Mouse (Mus musculus) heart, adult 9 months (tissue): Measurements from ENCODE around the gene Nmral1.
"Not testable (repeated sequence)": the region's sequence is repeated elsewhere in the genome, so short reads cannot be mapped to it uniquely, and the experiment has no call there.

ENCODE experiments used
- DNase-seq, 2 experiments: peaks; one replicate each; pipeline ENCODE4 v3.0.0; 2022; ENCODE audit warnings: low spot score in 2 of 2

The Nmral1 gene

DNA sequence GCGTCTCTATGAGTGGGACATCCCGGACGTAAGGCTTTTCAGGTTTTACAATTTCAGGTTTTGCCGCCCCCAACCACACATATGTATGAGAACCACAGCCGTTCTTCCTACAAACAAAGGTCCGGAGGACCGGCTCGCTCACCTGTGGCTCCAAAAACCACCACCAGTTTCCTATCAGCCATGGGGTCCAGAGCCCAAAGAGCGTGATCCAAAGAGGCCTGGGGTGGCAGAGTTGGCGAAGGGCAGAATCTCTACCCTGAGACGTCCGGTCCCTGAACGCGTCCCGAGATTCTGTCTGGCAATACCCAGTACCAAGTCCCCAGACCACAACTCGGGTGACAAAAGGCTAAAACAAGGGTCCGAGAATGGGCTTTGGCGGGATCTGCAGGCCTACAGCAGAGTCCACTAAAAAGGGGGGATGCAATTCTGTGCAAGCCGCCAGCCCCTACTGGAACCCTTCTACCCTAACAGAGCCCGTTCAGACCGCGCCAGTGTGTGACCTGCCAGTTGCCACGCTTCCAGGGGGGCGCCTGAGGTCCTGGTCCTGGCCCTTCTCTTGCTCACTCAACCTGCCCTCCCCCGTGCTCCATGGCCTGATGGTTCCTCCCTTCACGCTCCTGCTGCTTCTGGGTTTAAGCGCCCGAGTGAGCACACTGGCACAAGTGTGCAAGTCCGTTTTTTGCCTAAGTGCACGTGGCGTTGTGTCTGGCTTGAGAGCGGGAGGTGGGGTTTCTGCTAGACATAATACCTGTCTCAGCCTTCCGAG lies at the start of gene Nmral1:
Gene Nmral1 (minus strand): TSS at position 604 of the 766 bp plus-strand sequence.
- peak; percentile 45 to 57 for DNase-seq

DNA sequence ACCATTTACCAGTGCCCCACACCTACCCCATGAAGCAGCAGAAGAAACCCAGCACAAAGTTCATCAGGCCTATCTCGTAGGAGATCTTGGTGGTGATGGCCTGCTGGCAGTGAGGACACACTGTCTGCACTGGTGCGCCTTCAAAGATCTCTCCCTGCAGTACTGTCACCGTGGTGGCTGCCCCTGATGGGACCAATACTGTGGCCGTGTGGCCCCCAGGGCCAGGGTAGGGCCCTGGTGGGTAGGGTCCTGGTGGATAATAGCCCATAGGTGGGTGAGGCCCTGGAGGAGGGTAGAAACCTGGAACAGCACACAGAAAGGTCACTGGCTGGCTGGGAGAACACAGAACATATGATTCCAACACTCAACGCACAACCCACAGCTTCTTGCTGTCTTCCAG lies 49.6 kb upstream of the Nmral1 start:
- no peak for DNase-seq

DNA sequence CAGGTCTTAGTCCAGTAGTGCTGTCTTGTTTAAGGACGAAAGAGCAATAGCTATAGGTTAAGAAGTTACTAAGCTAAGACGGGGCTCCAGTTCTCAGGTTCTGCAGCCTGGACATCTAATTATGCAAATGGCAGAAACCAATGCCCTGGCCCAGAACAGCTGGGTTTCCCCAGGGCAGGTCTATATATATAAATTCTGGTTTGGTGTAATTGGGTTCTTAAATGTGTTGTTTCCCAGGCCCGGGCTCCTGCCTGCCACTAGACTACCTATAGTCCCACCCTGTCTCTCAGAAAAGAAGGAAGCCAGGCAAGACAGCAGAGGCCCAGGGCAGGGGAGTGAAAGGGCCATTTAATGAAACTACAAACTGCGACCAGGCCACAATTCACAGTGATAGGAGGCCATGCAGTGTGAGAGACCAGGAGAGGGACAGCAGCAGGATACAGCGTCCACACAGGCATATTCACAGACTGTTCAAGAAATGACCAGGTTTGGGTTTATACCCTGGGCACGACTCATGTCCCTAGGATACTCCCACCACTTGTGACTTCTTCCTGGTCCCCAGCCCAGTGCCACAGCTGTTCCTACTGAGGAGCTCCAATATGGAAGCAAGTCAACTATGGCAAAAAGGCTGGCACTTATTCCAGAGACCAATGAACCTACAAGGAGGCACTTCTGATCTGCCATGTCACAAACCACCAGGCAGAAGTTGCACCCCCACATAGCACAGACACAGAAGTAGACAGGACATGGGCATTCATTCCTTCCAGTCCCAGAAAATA lies 48.0 kb upstream of the Nmral1 start:
- DNase-seq = no peak

DNA sequence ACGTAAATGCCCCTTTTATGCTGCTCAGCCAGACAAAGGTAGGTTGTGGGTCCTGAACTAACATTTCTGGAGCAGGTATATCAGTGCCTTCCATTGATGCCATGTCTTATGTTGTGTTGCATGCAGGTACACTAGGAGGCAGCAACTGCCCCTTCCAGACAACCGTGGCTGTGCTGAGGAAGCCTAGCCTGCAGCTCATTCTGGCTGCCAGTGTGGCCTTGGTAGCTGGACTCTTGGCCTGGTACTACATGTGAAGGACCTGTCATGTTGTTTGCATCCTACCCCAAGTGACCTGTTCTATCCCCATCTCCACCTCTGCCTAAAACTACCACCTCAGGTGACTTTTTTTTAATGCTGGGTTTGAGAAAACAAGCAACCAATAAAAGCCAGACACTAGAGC lies 46.7 kb upstream of the Nmral1 start:
- no peak for DNase-seq

DNA sequence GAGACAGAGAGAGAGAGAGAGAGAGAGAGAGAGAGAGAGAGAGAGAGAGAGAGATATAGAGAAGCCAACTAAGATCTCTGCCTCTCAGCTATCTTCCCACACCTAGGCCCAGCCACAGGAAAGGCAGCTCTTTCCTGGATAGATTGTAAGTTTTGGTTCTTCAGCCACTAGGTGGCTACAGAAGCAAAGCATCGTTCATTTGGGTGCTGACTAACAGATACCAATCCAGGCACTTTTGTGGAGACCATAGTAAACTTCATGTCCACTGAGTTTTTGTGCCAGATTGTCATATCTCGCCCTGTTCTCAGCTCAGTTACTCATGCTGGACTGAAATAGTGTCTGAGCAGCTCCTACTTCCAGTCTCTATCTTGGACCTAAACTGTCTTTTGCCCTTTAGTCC lies 44.1 kb upstream of the Nmral1 start:
- DNase-seq = peak in 1 of 2 experiments; percentile 28

DNA sequence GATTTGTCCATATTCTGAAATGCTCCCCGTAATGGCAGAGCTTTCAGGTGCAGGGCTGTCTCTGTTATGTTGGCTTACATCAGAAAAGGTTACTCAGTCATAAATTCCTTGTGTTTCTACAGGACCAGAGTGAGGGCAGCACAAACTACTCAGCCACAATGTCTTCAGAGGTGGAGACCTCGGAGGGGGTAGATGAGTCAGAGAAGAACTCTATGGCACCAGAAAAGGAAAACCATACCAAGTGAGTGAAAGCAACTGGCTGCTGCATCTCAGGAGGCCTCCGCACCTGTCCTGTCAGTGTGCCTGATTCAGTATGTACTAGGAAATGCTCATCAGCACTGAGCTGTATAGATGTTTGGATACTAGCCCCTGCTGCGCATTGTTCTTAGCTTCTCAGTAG lies 43.3 kb upstream of the Nmral1 start:
- DNase-seq = no peak

DNA sequence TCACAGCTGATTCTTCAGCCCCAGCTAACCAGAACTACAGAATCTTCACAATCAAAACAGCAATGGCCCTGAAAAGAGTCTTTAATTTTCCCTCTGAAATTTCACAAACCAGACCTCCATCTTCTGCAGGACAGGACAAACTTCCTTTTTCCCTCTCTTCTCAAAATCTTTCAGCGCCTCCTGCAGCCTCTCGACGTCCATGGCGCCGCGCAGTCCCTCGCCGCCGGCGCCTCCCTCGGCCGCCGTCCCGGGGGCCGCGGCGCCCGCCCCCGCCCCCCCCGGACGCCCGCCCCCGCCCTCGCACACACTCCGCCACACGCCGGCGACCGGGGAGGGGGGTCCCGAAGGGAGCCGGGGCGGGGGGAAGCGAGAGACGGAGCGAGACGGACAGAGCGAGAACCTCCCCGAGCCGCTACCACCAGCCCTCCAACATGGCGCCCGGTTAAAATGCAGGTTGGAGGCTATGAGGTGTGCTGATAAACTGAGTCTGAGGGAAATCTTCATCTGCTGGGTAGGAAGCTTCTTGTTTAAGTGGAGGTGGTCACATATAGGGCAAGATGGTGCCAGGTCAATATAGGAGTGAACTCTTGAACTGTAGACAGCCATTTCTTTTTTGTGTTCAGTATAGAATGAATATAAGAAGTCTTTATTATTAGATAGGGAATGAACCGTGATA lies 37.6 kb upstream of the Nmral1 start:
- not testable (repeated sequence) for DNase-seq

DNA sequence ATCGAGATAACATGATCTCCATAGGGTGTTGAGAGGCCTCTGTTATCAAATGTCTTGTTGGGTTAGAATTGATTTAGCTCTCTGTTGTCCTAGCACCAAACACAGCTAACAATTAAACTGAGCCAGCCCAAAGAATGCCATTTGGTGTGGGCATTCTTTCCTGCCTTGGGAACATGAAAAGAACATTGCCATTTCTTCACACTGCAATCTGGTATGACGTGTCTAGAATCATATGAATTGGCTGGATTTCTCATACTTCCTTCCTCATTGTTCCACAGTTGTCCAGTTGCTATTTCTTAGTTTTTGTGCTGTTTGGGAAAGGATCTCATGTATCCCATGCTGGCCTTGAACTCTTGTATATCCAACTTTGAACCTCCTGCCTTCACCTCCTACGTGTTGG lies 34.9 kb upstream of the Nmral1 start:
- no peak for DNase-seq

DNA sequence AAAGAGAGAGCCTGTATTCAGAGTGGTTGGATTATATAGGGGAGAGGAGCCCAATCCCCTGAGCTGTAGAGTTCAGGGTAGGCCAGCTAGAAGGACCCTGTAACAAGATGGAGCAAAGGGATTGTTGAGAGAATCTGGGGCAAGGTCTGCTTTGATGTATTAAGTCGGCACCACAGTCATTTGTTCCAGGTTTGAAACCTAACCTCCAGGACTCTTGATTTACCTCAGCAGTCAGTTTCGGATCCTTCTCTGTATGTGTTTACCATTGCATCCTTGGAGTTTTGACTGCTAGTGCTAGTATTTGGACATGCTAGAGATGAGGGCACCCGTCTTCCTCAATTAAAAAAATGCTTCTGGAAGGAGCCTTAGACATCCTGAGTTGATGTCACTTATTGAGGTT lies 33.0 kb upstream of the Nmral1 start:
- DNase-seq = no peak

DNA sequence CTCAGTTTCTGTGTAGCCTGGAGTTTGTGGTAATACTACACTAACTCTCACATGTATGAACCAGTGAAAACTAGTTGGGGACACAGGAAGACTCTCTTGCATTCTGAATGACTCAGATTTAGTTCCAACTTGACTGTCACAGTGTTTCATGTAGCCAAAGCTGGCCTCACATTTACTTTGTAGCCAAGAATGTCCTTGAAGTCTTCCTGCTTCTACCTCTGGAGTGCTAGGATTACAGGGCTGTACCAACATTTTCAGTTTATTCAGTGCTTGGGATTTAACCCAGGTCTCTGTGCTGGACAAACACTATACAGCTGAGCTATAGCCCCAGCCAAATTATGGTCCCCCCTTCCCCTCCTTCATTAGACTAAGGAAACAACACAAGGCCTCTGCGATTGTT lies 23.0 kb upstream of the Nmral1 start:
- DNase-seq = no peak

DNA sequence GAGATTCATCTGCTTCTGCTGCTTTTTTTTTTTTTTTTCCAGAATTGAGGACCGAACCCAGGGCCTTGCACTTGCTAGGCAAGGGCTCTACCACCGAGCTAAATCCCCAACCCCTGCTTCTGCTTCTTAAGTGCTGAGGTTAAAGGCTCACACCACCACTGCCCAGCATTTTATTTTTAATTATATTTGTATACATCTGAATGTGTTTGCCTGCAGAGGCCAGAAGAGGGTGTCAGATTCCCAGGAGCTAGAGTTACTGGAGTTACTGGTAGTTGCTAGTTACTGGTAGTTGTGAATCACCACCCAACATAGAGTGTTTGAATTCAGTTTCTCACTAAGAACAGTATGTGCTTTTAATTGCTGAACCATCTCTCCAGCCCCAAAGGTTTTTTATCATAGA lies 20.8 kb upstream of the Nmral1 start:
- no peak for DNase-seq

DNA sequence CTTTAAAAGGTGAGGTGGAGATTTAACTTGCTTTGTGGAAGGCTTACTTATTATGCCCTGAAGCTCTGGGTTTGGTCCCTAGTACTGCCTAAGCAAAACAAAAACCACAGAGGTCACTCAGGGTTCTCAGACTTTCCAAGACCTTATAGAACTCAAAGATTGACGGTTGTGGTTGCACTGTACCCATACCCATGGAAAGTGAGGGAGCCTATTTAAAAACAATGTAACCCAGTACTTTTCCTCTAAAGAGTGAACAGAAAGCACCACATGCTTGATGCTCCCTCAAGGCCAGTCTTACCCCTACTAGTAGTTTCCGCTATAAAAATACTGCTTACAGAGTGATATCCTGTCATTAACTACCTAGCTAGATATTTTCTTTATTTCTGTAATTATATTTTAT lies 17.1 kb upstream of the Nmral1 start:
- DNase-seq = no peak

DNA sequence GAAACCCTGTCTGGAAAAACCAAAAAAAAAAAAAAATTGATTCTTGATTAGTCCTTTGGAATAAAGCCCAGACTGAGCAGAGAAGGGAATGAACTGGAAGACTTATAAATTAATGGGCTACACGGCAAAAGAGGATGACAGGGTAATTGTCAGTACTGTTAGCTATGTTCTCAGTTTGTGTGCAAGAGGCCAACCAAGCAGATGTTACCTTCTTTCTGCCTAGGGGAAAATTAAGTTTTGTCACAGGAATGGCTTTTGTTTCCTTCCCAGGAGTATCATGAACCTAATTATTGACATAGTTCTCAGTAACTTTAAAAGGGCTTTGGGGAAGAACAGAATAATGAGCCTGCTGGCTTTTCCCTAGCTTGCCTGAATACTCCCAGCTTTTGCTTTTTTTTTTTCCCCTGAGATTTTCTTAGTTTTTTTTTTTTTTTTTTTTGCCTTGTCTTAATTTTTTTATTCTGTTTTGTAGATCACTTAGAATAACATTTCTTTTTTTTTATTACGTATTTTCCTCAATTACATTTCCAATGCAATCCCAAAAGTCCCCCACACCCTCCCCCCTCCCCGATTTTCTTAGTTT lies 11.7 kb upstream of the Nmral1 start:
- DNase-seq = no peak

DNA sequence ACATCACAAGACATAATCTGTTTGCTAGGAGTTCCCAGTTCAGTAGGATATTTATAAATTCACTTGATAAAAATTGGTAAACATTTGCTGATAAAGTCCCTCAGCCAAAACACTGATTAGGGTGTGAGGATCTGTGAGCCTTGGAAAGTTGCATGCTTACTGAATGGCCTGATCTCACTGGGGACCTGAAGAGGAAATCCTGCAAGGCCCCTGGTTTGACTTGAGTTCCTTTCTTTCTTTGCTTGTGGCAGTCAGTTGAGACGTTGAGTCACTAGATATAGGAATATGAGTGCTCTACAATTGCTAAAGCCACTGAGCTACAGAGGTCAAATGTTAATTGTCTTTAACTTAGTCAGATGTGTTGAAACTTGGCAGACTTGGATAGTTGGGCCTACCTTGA lies 8.8 kb upstream of the Nmral1 start:
- peak in 1 of 2 experiments; percentile 40 for DNase-seq

DNA sequence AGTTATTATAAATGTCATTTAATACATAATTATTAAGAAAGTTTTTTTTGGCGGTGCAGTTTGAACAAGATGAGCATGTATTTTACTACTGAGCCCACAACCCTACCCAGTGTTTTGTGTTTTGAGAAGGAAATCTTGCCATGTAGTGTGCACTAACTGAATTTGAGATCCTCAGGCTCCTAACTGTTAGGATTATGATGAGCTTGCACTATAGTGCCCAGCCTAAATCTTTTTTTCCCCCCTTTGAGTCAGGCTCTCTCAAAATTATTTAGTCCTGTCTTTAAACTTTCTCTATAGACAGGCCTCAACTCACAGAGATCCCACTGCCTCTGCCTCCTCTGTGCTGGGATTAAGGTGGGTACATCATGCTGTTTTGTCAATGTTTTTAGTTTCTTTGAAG lies 8.4 kb upstream of the Nmral1 start:
- DNase-seq = no peak

DNA sequence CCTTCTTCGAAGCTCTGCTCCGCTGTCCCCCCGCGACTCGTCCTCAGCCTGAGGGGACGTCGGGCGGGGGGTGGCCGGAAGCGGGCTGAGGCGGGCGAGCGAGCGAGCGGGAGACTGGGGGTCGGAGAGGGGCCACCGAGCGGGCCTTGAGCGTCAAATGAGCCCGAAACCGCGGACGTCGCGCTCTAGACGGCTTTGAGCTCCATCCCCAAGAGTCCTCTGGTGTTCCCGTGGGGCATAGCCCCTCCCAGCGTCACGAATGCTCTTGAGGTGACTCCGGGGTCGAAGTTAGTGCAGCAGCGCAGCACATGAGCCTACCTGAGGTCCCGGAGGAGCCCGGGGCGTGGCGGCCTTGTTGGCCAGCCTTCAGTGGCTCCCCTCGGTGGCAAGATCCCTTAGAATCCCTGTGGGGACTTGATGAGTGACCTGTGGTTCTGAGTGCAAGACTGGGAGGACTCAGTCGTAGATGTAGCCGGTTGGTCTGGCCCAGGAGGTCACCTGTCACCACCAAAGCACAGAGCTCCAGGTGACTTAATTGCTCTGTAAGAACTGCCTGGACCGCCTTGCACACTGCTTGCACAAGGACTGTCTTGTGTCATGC lies 7.5 kb upstream of the Nmral1 start:
- DNase-seq = no peak

DNA sequence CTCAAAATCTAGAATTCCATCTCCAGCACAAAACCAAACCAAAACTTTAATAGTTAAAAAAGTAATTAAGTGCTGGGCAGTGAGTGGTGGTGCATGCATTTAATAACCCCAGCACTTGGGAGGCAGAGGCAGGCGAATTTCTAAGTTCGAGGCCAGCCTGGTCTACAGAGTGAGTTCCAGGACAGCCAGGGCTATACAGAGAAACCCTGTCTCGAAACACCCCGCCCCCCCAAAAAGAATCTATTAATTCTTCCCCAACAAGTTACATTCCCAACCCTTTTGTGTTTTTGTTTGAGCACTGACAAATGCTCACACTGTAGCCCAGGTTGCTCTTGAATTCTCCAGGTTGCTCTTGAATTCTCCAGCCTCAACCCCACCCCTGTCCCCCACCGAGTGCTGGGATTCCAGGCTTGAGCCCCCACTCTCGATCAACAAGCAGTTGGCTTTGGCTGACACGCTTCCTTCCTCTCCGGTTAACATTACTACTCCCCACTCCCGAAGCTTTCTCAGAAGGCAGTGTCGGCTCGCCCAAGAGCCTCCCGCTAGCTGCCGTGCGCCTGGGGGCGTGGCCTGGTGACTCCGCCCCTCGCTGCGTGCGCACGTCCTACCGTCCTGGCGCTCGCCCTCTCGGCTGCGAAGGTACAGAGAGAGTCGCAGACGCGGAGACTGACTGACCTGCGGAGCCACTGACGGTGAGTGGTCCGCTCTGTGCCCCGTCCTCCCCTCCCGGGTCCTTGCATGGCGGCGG lies 6.8 kb upstream of the Nmral1 start, which contains the start of gene Hmox2:
Gene Hmox2 (plus strand): TSS at position 582 of the 748 bp plus-strand sequence.
- DNase-seq = peak; percentile 94 to 95

DNA sequence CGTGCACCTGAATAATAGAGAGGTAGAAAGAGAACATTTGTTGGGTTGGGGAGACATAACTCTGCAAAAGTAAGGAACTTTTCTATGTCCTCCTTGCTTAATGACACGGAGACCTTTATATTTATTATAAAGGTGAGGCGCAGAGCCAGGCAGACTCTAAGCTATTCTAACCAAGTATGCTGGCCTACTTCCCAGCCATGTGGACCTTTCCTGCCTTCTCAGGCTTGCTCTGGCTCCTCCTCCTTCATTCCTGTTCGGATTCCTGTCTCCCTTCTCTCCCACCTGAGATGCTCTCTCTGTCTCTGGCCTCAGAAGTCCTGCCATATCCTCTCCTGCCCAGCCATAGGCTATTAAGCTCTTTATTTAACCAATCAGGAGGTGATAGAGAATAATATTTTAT lies 6.1 kb upstream of the Nmral1 start:
- DNase-seq = no peak

DNA sequence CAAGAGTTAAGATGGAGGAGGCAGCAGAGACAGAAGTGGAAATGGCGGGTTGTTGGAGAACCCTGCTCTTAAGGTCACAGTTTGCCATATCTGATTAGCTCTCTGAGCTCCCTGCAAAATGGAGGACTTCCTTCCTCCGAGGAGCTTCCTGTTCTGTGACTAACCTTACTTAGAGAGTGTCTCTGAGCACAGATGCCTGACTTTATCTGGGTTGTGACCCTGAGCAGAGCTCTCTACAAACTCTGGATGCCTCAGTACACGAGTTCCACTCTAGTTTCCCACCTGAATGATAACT lies 3.7 kb upstream of the Nmral1 start:
- no peak for DNase-seq

DNA sequence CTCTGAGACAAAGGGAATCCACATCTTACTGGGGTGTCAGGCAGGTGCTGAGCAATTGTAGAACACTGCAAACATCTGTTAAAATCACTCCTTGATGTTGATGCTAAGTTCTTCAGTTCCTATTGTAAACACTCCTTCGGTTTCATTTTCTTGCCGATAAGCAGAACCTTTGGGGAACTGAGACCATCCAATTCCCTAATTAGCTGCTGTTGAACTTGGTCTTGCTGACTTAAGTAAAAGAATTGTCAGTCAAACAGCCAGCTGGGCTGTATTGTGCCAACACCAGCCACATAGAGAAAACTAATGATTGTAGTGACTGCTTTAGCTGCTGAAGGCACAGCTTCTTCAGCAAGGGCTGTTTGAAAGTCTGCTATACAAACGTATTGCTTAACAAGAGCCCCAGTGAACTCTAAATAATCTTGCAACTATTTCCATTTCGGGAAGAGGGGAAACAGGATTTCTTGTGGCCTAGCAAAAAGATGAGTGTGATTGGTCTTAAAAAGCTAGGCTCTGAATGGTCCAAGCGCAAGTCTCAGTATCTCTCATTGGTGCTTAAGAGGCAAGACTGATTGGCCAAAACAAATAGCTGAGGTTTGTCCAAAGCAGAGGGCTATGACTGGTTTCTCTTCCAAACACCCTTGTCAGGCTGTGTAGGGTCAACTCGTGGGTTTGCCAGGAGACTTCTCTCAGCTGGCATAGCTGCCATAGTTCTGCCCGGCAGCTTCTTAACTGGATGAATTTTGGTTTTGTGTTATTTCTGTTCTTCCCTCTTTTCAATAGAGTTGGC lies 3.2 kb upstream of the Nmral1 start:
- DNase-seq = peak in 1 of 2 experiments; percentile 47

DNA sequence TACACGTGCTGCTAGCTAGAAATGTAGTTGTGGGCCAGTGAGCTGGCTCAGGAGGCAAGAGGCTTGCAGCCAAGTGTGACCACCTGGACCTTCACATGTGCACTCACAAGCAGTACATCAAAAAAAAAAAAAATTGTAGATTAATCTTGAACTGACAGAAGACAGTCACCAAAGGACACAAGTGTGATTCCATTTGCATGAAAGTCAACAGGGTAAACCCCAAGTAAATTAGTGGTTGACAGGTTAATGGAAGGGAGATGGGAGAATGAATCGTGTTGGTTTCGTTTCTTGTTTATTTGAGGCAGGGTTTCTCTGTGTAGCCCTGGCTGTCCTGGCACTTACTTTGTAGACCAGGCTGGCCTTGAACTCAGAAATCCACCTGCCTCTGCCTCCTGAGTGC lies 1.3 kb downstream of the Nmral1 start:
- DNase-seq = no peak
